Mouse (Mus musculus): ENCODE results near the gene Plekha7. TPM values are rescaled to one million over a fixed set of nuclear protein-coding genes. Genes with fewer than 3 reads are reported as not detected.

Gene Plekha7
- polyA plus RNA-seq, 1 experiment: 10.0 TPM

GRCm38 (mm10) chr7:116294961-116295360, 13.2 kb downstream of the Plekha7 start:
- Histone ChIP-seq H3K4me1 (ENCODE audit: control insufficient read depth, insufficient read depth, low read length) (no peaks in the 10 kb centered on the region), H3K4me3 (replicated peaks; ENCODE audit: extremely low read depth, low read depth, low read length) (no peak overlapping the region)
- no peak for DNase-seq
- 53% methylated on average over 3 of the region's 3 CpGs for WGBS
- no peak for TF ChIP-seq POLR2A (IDR thresholded peaks at IDR 0.05; ENCODE audit: borderline replicate concordance, extremely low read depth, low read depth, low read length)
- no peak for TF ChIP-seq CTCF (IDR thresholded peaks at IDR 0.05; ENCODE audit: insufficient read depth, low read length)

GRCm38 (mm10) chr7:116292377-116292776, 15.8 kb downstream of the Plekha7 start:
- TF ChIP-seq CTCF (IDR thresholded peaks at IDR 0.05; ENCODE audit: insufficient read depth, low read length) (no peak), POLR2A (IDR thresholded peaks at IDR 0.05; ENCODE audit: borderline replicate concordance, extremely low read depth, low read depth, low read length) (no peak)
- WGBS: 47% methylated on average over 5 of the region's 5 CpGs
- DNase-seq: no peak
- Histone ChIP-seq H3K4me1 (ENCODE audit: control insufficient read depth, insufficient read depth, low read length) (no peaks in the 10 kb centered on the region), H3K4me3 (replicated peaks; ENCODE audit: extremely low read depth, low read depth, low read length) (no peak overlapping the region)

- no peak overlapping the region for H3K4me3 ChIP-seq (replicated peaks; ENCODE audit: extremely low read depth, low read depth, low read length)
- WGBS: 67% methylated on average over 1 of the region's 1 CpGs
- peaks cover 9% of the 10 kb centered on the region; the same call in 1 of the 2 replicates for H3K4me1 ChIP-seq (ENCODE audit: control insufficient read depth, insufficient read depth, low read length)
- TF ChIP-seq POLR2A (IDR thresholded peaks at IDR 0.05; ENCODE audit: borderline replicate concordance, extremely low read depth, low read depth, low read length): no peak
- TF ChIP-seq CTCF (IDR thresholded peaks at IDR 0.05; ENCODE audit: insufficient read depth, low read length): no peak
- no peak for DNase-seq
These were observed 17.6 kb downstream of the Plekha7 start for GRCm38 (mm10) chr7:116290559-116290958.

- peaks cover 9% of the 10 kb centered on the region; the same call in 1 of the 2 replicates for H3K4me1 ChIP-seq (ENCODE audit: control insufficient read depth, insufficient read depth, low read length)
These were observed 19.2 kb downstream of the Plekha7 start for GRCm38 (mm10) chr7:116288996-116289395.

GRCm38 (mm10) chr7:116287959-116288358, 20.2 kb downstream of the Plekha7 start:
- TF ChIP-seq CTCF (IDR thresholded peaks at IDR 0.05; ENCODE audit: insufficient read depth, low read length) (no peak), POLR2A (IDR thresholded peaks at IDR 0.05; ENCODE audit: borderline replicate concordance, extremely low read depth, low read depth, low read length) (no peak)
- H3K4me1 ChIP-seq (ENCODE audit: control insufficient read depth, insufficient read depth, low read length): peaks cover 9% of the 10 kb centered on the region; the same call in 1 of the 2 replicates
- no peak for DNase-seq
- H3K4me3 ChIP-seq (replicated peaks; ENCODE audit: extremely low read depth, low read depth, low read length): no peak overlapping the region
- WGBS: 70% methylated on average over 5 of the region's 5 CpGs

More at GRCm38 (mm10) chr7:116288996-116289395, 19.2 kb downstream of the Plekha7 start:
- no peak for DNase-seq
- H3K4me3 ChIP-seq (replicated peaks; ENCODE audit: extremely low read depth, low read depth, low read length): no peak overlapping the region
- TF ChIP-seq CTCF (IDR thresholded peaks at IDR 0.05; ENCODE audit: insufficient read depth, low read length) (no peak), POLR2A (IDR thresholded peaks at IDR 0.05; ENCODE audit: borderline replicate concordance, extremely low read depth, low read depth, low read length) (no peak)
- WGBS: 88% methylated on average over 3 of the region's 3 CpGs

GRCm38 (mm10) chr7:116286611-116287355, 21.4 kb downstream of the Plekha7 start:
- TF ChIP-seq CTCF (IDR thresholded peaks at IDR 0.05; ENCODE audit: insufficient read depth, low read length) (no peak), POLR2A (IDR thresholded peaks at IDR 0.05; ENCODE audit: borderline replicate concordance, extremely low read depth, low read depth, low read length) (no peak)
- DNase-seq: no peak
- Histone ChIP-seq H3K4me3 (replicated peaks; ENCODE audit: extremely low read depth, low read depth, low read length) (no peak overlapping the region), H3K4me1 (ENCODE audit: control insufficient read depth, insufficient read depth, low read length) (peaks cover 9% of the 10 kb centered on the region; the same call in 1 of the 2 replicates)
- WGBS: 30% methylated on average over 11 of the region's 11 CpGs

GRCm38 (mm10) chr7:116286173-116286572, 22.0 kb downstream of the Plekha7 start:
- 43% methylated on average over 12 of the region's 12 CpGs for WGBS
- DNase-seq: no peak
- Histone ChIP-seq H3K4me3 (replicated peaks; ENCODE audit: extremely low read depth, low read depth, low read length) (no peak overlapping the region), H3K4me1 (ENCODE audit: control insufficient read depth, insufficient read depth, low read length) (peaks cover 9% of the 10 kb centered on the region; the same call in 1 of the 2 replicates)
- TF ChIP-seq CTCF (IDR thresholded peaks at IDR 0.05; ENCODE audit: insufficient read depth, low read length) (no peak), POLR2A (IDR thresholded peaks at IDR 0.05; ENCODE audit: borderline replicate concordance, extremely low read depth, low read depth, low read length) (no peak)

GRCm38 (mm10) chr7:116285216-116285615, 23.0 kb downstream of the Plekha7 start:
- WGBS: 78% methylated on average over 1 of the region's 1 CpGs
- no peak overlapping the region for H3K4me3 ChIP-seq (replicated peaks; ENCODE audit: extremely low read depth, low read depth, low read length)
- DNase-seq: no peak
- H3K4me1 ChIP-seq (ENCODE audit: control insufficient read depth, insufficient read depth, low read length): peaks cover 9% of the 10 kb centered on the region; the same call in 1 of the 2 replicates
- TF ChIP-seq POLR2A (IDR thresholded peaks at IDR 0.05; ENCODE audit: borderline replicate concordance, extremely low read depth, low read depth, low read length) (no peak), CTCF (IDR thresholded peaks at IDR 0.05; ENCODE audit: insufficient read depth, low read length) (no peak)

GRCm38 (mm10) chr7:116282755-116283154, 25.4 kb downstream of the Plekha7 start:
- 59% methylated on average over 11 of the region's 11 CpGs for WGBS
- DNase-seq: no peak
- TF ChIP-seq POLR2A (IDR thresholded peaks at IDR 0.05; ENCODE audit: borderline replicate concordance, extremely low read depth, low read depth, low read length) (no peak), CTCF (IDR thresholded peaks at IDR 0.05; ENCODE audit: insufficient read depth, low read length) (no peak)
- Histone ChIP-seq H3K4me3 (replicated peaks; ENCODE audit: extremely low read depth, low read depth, low read length) (no peak overlapping the region), H3K4me1 (ENCODE audit: control insufficient read depth, insufficient read depth, low read length) (peaks cover 9% of the 10 kb centered on the region; the same call in 1 of the 2 replicates)

GRCm38 (mm10) chr7:116280126-116280525, 28.1 kb downstream of the Plekha7 start:
- Histone ChIP-seq H3K4me3 (replicated peaks; ENCODE audit: extremely low read depth, low read depth, low read length) (no peak overlapping the region), H3K4me1 (ENCODE audit: control insufficient read depth, insufficient read depth, low read length) (no peaks in the 10 kb centered on the region)
- TF ChIP-seq POLR2A (IDR thresholded peaks at IDR 0.05; ENCODE audit: borderline replicate concordance, extremely low read depth, low read depth, low read length) (no peak), CTCF (IDR thresholded peaks at IDR 0.05; ENCODE audit: insufficient read depth, low read length) (no peak)
- DNase-seq: no peak
- 66% methylated on average over 5 of the region's 5 CpGs for WGBS

All from lung, adult 2 months (tissue).